Mouse (Mus musculus) heart, embryonic 10.5 days (tissue): ENCODE data around the gene Jsrp1. TPM values are rescaled to one million over a fixed set of nuclear protein-coding genes. Genes with fewer than 3 reads are reported as not detected.
"Not testable (repeated sequence)": the region's sequence is repeated elsewhere in the genome, so short reads cannot be mapped to it uniquely, and the experiment has no call there.

Source experiments
- DNase-seq: peaks from one replicate; pipeline ENCODE4 v3.0.0-alpha.2; 2017; ENCODE audit warnings: low spot score
- H3K27ac ChIP-seq: fragments of 300-500 bp; sonication (generic); 2 replicates; pipeline ENCODE4 v1.5.1; 2016; ENCODE audit warnings: mild to moderate bottlenecking
- H3K27me3 ChIP-seq: fragments of 300-500 bp; sonication (generic); 2 replicates; pipeline ENCODE4 v1.6.1; 2016; ENCODE audit warnings: mild to moderate bottlenecking; ENCODE audit not compliant: poor library complexity, insufficient read depth, severe bottlenecking
- H3K36me3 ChIP-seq: fragments of 300-500 bp; sonication (generic); 2 replicates; pipeline ENCODE4 v1.6.1; 2016; ENCODE audit warnings: mild to moderate bottlenecking, moderate library complexity
- H3K4me1 ChIP-seq: fragments of 300-500 bp; sonication (generic); 2 replicates; pipeline ENCODE4 v1.6.1; 2016; ENCODE audit warnings: mild to moderate bottlenecking
- H3K4me3 ChIP-seq: fragments of 300-500 bp; sonication (generic); 2 replicates; pipeline ENCODE4 v1.5.1; 2016; ENCODE audit warnings: mild to moderate bottlenecking, moderate library complexity
- H3K9me3 ChIP-seq: fragments of 300-500 bp; sonication (generic); 2 replicates; pipeline ENCODE4 v1.6.1; 2016; ENCODE audit warnings: mild to moderate bottlenecking, moderate library complexity
- WGBS: fragments of 180-500 bp; shearing (Covaris S2); methylation state at CpG from one replicate; pipeline ENCODE4 v1.1.7; 2016; 5-methylcytosine and 5-hydroxymethylcytosine counted together
- polyA plus RNA-seq: library from polyadenylated mRNA; unstranded; fragments of >200 nt; fragmentation: Nextera tagmentation; extraction: Ambion mirVana; gene quantifications from 2 replicates; pipeline ENCODE4 v1.2.1, GENCODE M21; 2016

Jsrp1 gene
- polyA plus RNA-seq, 1 experiment from 2014 or later: 8.8 TPM

- WGBS: 65% methylated on average over 2 of the region's 2 CpGs
- Histone ChIP-seq H3K4me3 (no peak overlapping the region), H3K27ac (no peak overlapping the region), H3K36me3 (no peaks in the 10 kb centered on the region), H3K4me1 (peaks cover 15% of the 10 kb centered on the region), H3K27me3 (no peaks in the 10 kb centered on the region; the same call in 1 of the 2 replicates), H3K9me3 (no peaks in the 10 kb centered on the region)
- DNase-seq: no peak
Measured at GRCm38 (mm10) chr10:80817164-80817563, 3.9 kb upstream of the Jsrp1 start.

- H3K4me3 ChIP-seq, DNase-seq, H3K27me3 ChIP-seq, H3K36me3 ChIP-seq, H3K27ac ChIP-seq, H3K9me3 ChIP-seq: not testable (repeated sequence)
- peaks cover 17% of the 10 kb centered on the region for H3K4me1 ChIP-seq
- 77% methylated on average over 3 of the region's 3 CpGs for WGBS
Measured at GRCm38 (mm10) chr10:80816303-80816702, 3.0 kb upstream of the Jsrp1 start.

DNA sequence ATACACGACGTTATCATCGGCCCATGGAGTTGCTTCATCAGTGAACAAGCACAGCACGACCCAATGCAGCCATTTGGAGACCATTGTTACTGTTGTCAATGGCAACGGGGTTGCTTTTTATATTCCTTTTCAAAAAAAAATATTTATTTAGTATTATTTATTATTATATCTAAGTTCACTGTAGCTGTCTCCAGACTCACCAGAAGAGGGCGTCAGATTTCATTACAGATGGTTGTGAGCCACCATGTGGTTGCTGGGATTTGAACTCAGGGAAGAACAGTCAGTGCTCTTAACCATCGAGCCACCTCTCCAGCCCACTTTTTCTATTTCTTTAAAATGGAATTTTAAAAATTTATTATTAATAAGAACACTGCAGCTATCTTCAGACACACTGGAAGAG lies 1.5 kb upstream of the Jsrp1 start:
- Histone ChIP-seq H3K27me3 (peaks cover 7% of the 10 kb centered on the region), H3K9me3 (no peaks in the 10 kb centered on the region), H3K4me3 (no peak overlapping the region), H3K27ac (no peak overlapping the region), H3K4me1 (peaks cover 25% of the 10 kb centered on the region), H3K36me3 (no peaks in the 10 kb centered on the region)
- DNase-seq: no peak
- 67% methylated on average over 7 of the region's 7 CpGs for WGBS

DNA sequence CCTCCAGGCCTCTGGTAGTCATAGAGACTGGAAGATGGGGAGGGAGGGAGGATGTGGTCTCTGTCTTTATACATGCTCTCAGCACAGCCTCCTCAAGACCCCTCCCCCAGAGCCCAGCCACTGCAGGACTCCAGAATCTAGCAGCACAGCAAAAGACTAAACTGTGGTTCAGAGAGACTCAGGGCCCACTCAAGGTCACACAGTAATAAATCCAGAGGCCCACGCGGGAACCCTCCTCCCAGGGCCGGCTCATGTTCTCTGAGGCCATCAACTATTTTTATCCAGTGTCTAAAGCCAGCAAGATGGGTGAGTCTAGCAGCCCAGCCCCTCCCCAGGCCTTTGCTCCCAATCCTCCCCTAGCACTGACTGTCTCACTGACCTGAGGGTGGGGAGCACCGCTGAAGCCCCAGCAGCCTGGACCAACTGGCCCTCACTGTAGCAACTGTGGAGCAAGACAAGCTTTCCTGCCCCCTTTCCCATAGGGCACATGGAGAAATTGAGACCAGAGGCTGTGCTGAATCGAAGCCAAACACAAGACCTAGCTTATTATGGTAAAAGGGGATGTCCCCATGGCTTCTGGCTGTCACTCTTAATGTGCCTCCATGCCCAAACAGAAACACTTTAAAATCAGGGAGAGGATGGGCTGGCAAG lies 782 bp downstream of the Jsrp1 start:
- Histone ChIP-seq H3K27ac (peak overlapping the region; percentile 38), H3K36me3 (no peaks in the 10 kb centered on the region), H3K4me1 (peaks cover 39% of the 10 kb centered on the region), H3K27me3 (peaks cover 14% of the 10 kb centered on the region), H3K4me3 (no peak overlapping the region), H3K9me3 (no peaks in the 10 kb centered on the region)
- 46% methylated on average over 5 of the region's 5 CpGs for WGBS
- no peak for DNase-seq

DNA sequence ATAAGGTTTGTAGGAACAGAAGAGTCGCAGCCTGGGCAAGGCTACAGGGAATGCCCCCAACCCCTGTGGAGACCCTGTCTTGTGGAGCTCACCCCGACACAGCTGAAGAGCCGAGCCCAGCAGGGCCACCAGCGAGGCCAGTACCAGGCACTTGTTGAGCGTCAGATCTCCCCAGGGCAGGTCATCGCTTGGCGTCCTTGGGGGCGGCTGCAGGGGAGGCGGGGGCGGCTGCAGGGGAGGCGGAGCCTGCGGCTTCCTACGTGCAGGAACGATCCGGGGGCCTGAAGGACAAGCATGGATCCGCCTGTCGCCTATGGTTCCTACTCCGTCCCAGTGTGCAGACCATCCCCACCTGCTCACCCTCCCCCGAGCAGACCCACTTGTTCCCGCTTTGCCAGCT lies 3.2 kb downstream of the Jsrp1 start:
- peaks cover 63% of the 10 kb centered on the region for H3K4me1 ChIP-seq
- H3K27me3 ChIP-seq: peaks cover 26% of the 10 kb centered on the region
- peak overlapping the region; percentile 86 for H3K27ac ChIP-seq

GRCm38 (mm10) chr10:80808985-80809632 lies 4.2 kb downstream of the Jsrp1 start:
- Histone ChIP-seq H3K4me1 (peaks cover 73% of the 10 kb centered on the region), H3K27me3 (peaks cover 26% of the 10 kb centered on the region), H3K9me3 (no peaks in the 10 kb centered on the region), H3K27ac (peak overlapping the region; percentile 89), H3K36me3 (peaks cover 18% of the 10 kb centered on the region), H3K4me3 (peak overlapping the region; percentile 69)
- 5% methylated on average over 18 of the region's 18 CpGs for WGBS
- peak; percentile 77 for DNase-seq

More for the DNA sequence above, 3.2 kb downstream of the Jsrp1 start:
- no peaks in the 10 kb centered on the region for H3K9me3 ChIP-seq
- H3K4me3 ChIP-seq: peak overlapping the region; percentile 54
- peaks cover 8% of the 10 kb centered on the region for H3K36me3 ChIP-seq
- peak; percentile 80 for DNase-seq
- 2% methylated on average over 20 of the region's 20 CpGs for WGBS

- WGBS: 13% methylated on average over 40 of the region's 40 CpGs
- DNase-seq: no peak
- peaks cover 26% of the 10 kb centered on the region for H3K36me3 ChIP-seq
- peaks cover 26% of the 10 kb centered on the region for H3K27me3 ChIP-seq
- peak overlapping the region; percentile 89 for H3K27ac ChIP-seq
- H3K4me3 ChIP-seq: peak overlapping the region; percentile 69
- H3K9me3 ChIP-seq: no peaks in the 10 kb centered on the region
- peaks cover 73% of the 10 kb centered on the region for H3K4me1 ChIP-seq
Measured at GRCm38 (mm10) chr10:80808099-80808984, 5.0 kb downstream of the Jsrp1 start.

DNA sequence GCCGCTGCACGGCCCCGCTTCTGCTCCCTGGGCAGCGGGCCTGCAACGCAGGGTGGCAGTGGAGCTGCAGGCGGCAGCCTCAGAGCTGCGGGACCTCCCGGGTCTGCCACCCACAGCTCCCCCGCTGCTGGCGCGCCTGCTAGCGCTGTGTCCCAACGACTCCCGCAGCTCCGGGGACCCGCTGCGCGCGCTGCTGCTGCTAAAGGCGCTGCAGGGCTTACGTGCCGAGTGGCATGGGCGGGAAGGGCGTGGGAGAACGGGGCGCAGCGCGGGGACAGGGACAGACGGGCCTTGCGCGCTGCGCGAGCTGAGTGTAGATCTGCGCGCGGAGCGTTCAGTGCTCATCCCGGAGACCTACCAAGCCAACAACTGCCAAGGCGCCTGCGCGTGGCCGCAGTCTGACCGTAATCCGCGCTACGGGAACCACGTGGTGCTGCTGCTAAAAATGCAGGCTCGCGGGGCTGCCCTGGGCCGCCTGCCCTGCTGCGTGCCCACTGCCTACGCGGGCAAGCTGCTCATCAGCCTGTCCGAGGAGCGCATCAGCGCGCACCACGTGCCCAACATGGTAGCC lies 6.2 kb downstream of the Jsrp1 start:
- peak; percentile 90 for DNase-seq
- WGBS: 1% methylated on average over 58 of the region's 58 CpGs
- H3K27ac ChIP-seq: peak overlapping the region; percentile 89
- H3K9me3 ChIP-seq: no peaks in the 10 kb centered on the region
- peaks cover 38% of the 10 kb centered on the region for H3K36me3 ChIP-seq
- peaks cover 68% of the 10 kb centered on the region for H3K4me1 ChIP-seq
- H3K27me3 ChIP-seq: peaks cover 26% of the 10 kb centered on the region
- H3K4me3 ChIP-seq: peak overlapping the region; percentile 69

DNA sequence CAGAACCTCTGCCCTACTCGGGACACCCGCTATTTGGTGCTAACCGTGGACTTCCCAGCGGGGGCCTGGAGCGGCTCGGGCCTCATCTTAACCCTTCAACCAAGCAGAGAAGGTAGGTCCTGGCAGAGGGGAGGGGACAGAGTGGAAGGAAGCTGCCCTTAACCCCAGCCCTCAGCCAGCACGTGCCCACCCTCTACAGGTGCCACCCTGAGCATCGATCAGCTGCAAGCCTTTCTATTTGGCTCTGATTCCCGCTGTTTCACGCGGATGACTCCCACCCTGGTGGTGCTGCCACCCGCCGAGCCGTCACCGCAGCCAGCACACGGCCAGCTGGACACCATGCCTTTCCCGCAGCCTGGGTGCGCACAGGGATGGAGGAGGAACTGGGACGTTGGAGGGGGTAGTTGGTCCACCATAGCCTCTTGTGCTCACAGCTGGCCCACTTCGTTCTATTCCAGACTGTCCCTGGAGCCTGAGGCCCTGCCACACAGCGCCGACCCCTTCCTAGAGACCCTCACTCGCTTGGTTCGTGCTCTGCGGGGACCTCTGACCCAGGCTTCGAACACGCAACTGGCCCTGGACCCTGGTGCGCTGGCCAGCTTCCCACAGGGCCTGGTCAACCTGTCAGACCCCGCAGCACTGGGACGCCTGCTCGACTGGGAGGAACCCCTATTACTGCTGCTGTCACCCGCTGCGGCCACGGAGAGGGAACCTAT lies 6.8 kb downstream of the Jsrp1 start:
- DNase-seq: no peak
- H3K36me3 ChIP-seq: peaks cover 44% of the 10 kb centered on the region
- H3K9me3 ChIP-seq: no peaks in the 10 kb centered on the region
- peak overlapping the region; percentile 89 for H3K27ac ChIP-seq
- 37% methylated on average over 34 of the region's 34 CpGs for WGBS
- H3K4me3 ChIP-seq: peak overlapping the region; percentile 69
- H3K4me1 ChIP-seq: peaks cover 66% of the 10 kb centered on the region
- H3K27me3 ChIP-seq: peaks cover 26% of the 10 kb centered on the region

DNA sequence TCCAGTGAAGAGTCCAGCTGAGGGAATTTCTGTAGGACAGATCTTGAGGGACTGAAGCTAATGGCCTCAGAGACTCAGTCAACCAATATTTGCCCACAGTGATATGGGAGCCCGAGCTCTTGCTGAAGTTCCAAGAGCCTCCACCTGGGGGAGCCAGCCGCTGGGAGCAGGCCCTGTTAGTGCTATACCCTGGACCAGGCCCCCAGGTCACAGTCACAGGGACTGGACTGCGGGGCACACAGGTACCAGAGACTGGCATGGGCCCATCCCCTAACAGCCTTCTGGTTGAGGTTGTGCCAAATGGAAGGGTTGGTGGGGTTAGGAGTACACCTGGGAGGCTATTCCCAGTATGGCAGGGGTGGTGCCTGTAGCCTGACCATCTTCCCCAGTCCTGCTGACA lies 7.4 kb downstream of the Jsrp1 start:
- H3K27me3 ChIP-seq: peaks cover 26% of the 10 kb centered on the region
- 18% methylated on average over 3 of the region's 3 CpGs for WGBS
- H3K4me3 ChIP-seq: 0 out of 2 replicates have a peak overlapping the region, but pooled peaks have one; percentile 69
- H3K36me3 ChIP-seq: peaks cover 50% of the 10 kb centered on the region
- peak; percentile 89 for DNase-seq
- H3K4me1 ChIP-seq: peaks cover 66% of the 10 kb centered on the region
- H3K27ac ChIP-seq: peak overlapping the region; percentile 89; the same call in 1 of the 2 replicates
- no peaks in the 10 kb centered on the region for H3K9me3 ChIP-seq

- Histone ChIP-seq H3K27me3 (peaks cover 23% of the 10 kb centered on the region), H3K4me3 (peak overlapping the region; percentile 9), H3K9me3 (no peaks in the 10 kb centered on the region), H3K36me3 (peaks cover 54% of the 10 kb centered on the region), H3K27ac (peak overlapping the region; percentile 37; the same call in 1 of the 2 replicates), H3K4me1 (peaks cover 67% of the 10 kb centered on the region)
- WGBS: 74% methylated on average over 5 of the region's 5 CpGs
- DNase-seq: no peak
Measured at GRCm38 (mm10) chr10:80805322-80805721, 8.0 kb downstream of the Jsrp1 start.

GRCm38 (mm10) chr10:80804916-80805315 lies 8.4 kb downstream of the Jsrp1 start, which contains the start of gene Amh:
Gene Amh (plus strand): TSS chr10:80805243.
- peaks cover 58% of the 10 kb centered on the region for H3K36me3 ChIP-seq
- peak within 1 kb of the TSS; percentile 89 for H3K27ac ChIP-seq
- 61% methylated on average over 6 of the region's 6 CpGs for WGBS
- no peaks in the 10 kb centered on the region for H3K9me3 ChIP-seq
- H3K27me3 ChIP-seq: peaks cover 20% of the 10 kb centered on the region
- H3K4me3 ChIP-seq: peak within 1 kb of the TSS; percentile 69
- no peak for DNase-seq
- H3K4me1 ChIP-seq: peaks cover 67% of the 10 kb centered on the region
